Mouse (Mus musculus) ES-E14 (cell line): Measurements from ENCODE around the gene Gm21256. TPM values are rescaled to one million over a fixed set of nuclear protein-coding genes. Genes with fewer than 3 reads are reported as not detected.
"Not testable (repeated sequence)": the region's sequence is repeated elsewhere in the genome, so short reads cannot be mapped to it uniquely, and the experiment has no call there.

Source experiments
- DNase-seq: peaks from one replicate; pipeline ENCODE4 v3.0.0-alpha.2; 2013; ENCODE audit warnings: low read depth, low spot score
- H3K27ac ChIP-seq: 2 replicates; pipeline ENCODE4 v1.5.1; 2012; ENCODE audit warnings: low read depth, mild to moderate bottlenecking, low read length, moderate library complexity, mixed read lengths; ENCODE audit not compliant: poor library complexity, insufficient read depth, severe bottlenecking
- H3K36me3 ChIP-seq: 2 replicates; pipeline ENCODE4 v1.6.1; 2012; ENCODE audit warnings: mild to moderate bottlenecking, low read length, moderate library complexity, mixed read lengths; ENCODE audit not compliant: control insufficient read depth, poor library complexity, insufficient read depth, severe bottlenecking
- H3K4me1 ChIP-seq, 2 experiments: fragments of 150-350 bp in 1 of 2; sonication (generic) in 1 of 2; 2 replicates each; pipeline ENCODE4 v1.6.1; 2012; ENCODE audit warnings: low read length in 2 of 2, mild to moderate bottlenecking in 1 of 2, mixed read lengths in 1 of 2; ENCODE audit not compliant: control insufficient read depth in 2 of 2, insufficient read depth in 2 of 2, poor library complexity in 1 of 2
- H3K4me3 ChIP-seq, 2 experiments: fragments of 150-350 bp in 1 of 2; sonication (generic) in 1 of 2; 2 replicates each; pipeline ENCODE4 v1.5.1; 2012; ENCODE audit warnings: low read length in 2 of 2, low read depth in 1 of 2, mild to moderate bottlenecking in 1 of 2, mixed read lengths in 1 of 2; ENCODE audit not compliant: insufficient read depth in 1 of 2, poor library complexity in 1 of 2, severe bottlenecking in 1 of 2
- H3K9ac ChIP-seq: 2 replicates; pipeline ENCODE4 v1.6.1; 2012; ENCODE audit warnings: low read depth, mild to moderate bottlenecking, low read length, mixed read lengths; ENCODE audit not compliant: poor library complexity, insufficient read depth, severe bottlenecking
- H3K9me3 ChIP-seq: fragments of 150-350 bp; sonication (generic); 2 replicates; pipeline ENCODE4 v1.6.1; 2012; ENCODE audit warnings: low read depth, mild to moderate bottlenecking, low read length; ENCODE audit not compliant: control insufficient read depth, insufficient read depth
- in situ Hi-C, 2 experiments: fragments of 600-800 bp; cut with MboI; formaldehyde crosslinking; loops; one replicate each; pipeline ENCODE4 v1.15.1; 2025; ENCODE audit warnings: low sequenced_read_pairs in 2 of 2, inconsistent platforms in 1 of 2; ENCODE audit not compliant: unreplicated experiment in 2 of 2
- total RNA-seq: library from RNA; depleted of rRNA; stranded (reverse); fragments of 300-350 nt; gene quantifications from 2 replicates; pipeline ENCODE4 v1.2.3, GENCODE M21; 2012; rRNA removed

The Gm21256 gene
- total RNA-seq, result not detected in 2 replicates

- DNase-seq, H3K9ac ChIP-seq, in situ Hi-C loops, H3K9me3 ChIP-seq, H3K36me3 ChIP-seq, H3K4me1 ChIP-seq, H3K4me3 ChIP-seq, H3K27ac ChIP-seq: not testable (repeated sequence)
Observed at GRCm38 (mm10) chrY:47450660-47451059, at the start of gene Gm21256. Gm21256 (plus strand) TSS chrY:47450960.

Other genes starting within 250 kb of the Gm21256 start
- gene Gm21170, start 240.1 kb downstream of the Gm21256 start, total RNA-seq, result not detected in 2 replicates